Mouse (Mus musculus) kidney, postnatal 10 days (tissue): ENCODE results near the gene Vmn1r88.

Experiments used
- DNase-seq: peaks from one replicate; pipeline ENCODE4 v3.0.0; 2021; ENCODE audit warnings: mixed read lengths

Vmn1r88 gene

DNA sequence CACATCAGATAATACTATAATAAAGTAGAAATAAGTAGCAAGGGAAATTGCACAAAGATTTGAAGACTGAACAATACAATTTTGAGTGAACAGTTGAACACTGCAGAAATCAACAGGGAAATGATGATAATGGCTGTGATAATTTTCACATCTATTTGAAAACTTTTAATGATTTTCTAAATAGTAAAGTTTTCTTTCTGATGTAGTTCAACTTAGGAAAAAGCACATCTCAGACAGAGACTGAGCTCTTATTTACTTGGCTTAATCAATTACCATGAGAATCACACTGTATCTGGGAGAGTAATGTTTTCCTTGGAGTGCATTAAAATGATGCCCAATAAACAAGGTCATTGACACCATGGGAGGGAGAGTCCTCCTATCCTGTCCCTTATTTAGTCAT is at the start of gene Vmn1r88:
Gene Vmn1r88, plus strand, starts transcription at position 301 of the 400 bp plus-strand sequence.
- DNase-seq: no peak

DNA sequence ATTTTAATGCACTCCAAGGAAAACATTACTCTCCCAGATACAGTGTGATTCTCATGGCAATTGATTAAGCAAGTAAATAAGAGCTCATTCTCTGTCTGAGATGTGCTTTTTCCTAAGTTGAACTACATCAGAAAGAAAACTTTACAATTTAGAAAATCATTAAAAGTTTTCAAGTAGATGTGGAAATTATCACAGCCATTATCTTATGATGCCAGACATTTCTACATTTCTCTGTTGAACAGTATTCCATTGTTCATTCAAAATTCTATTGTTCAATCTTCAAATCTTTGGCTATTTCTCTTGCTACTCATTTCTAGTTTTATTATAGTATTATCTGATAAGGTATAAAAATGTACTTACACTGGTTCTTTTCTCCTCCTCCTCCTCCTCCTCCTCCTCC is 39.6 kb upstream of the Vmn1r88 start, which contains the start of gene Vmn1r86:
Gene Vmn1r86, minus strand, starts transcription at position 101 of the 400 bp plus-strand sequence.
- DNase-seq: no peak

DNA sequence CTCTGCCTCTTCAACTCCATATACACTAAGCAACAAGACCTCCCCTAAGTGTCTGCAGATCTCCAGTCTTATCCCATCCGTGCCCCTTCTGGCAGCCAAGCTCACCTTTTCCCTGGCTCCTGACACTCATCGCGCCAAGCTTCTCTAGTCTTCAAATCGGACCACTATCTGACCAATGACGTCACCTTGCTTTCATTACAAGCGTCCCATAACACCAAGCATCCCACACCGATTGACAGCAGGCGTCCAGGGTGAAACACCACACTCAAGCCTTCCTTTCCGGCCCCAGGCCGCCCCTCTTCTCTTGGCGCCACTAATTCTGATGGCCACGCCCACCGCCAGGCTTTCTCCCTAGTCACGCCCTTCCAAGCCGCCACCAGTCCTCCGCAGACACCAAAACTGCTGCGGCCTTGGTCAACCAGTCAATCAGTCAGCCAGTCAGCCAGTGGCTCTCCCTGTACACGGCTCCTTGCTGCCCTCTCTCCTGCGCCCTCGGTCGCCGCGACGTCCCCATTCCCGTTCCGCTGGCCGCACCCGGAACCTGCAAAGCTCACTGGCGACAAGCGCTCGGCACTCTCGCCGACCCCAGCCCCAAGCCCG is 35.7 kb upstream of the Vmn1r88 start:
- DNase-seq: peak; percentile 10

DNA sequence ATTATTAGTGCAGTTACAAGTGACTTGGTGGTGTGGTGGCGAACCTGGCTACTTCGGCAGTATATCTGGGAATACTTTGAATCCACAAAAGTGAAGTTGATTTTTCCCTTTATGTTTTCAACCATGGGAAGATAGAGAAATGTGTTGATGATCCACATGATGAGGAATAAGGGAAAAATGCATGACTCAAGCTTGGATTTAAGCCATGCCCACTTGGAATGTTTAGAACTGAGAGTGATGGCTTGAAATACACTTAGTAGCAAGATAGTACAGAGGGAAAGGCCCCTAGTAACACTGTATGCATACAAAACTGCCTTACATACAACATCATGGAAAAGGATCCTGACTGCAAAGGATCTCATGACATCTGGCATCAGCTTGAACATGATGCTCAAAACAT is 27.5 kb upstream of the Vmn1r88 start:
- no peak for DNase-seq

DNA sequence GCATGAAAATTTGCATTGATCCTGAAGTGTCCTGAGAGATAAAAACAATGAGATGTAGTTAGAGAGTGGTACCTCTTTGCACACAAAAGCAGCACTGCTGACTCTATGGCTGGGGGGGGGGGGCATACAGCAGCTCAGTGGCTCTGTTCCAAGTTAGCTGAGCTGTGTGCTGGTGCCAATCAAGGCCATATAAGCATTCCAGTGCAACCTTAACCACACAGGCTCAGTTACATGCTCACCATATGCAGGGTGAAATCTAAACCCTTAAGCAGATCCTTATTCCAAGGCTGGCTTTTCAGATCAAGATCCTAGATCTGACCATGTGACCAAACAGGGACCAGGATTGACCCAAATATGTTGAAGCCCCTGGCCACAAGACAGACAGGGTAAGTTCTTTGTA is 22.0 kb upstream of the Vmn1r88 start:
- no peak for DNase-seq

DNA sequence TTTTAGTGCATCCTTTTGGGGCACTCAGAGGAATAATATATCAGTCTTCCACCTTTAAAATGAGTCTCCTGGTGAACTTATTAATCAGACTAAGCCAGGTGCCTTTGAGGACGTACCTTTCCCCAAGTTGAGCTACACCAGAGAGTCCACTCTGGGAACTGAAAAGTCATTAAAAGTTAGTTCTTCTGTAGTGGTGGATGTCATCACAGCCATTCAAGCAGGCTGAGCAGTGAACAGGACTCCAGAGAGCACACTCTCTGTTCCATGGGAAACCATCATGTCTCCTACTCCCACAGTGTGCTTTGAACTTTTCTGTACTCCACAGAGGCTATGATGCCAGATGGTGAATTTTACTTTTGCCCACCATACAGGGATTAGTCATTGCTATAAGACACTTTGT is 19.3 kb upstream of the Vmn1r88 start, which contains the start of gene Vmn1r87:
Gene Vmn1r87, minus strand, starts transcription at position 101 of the 400 bp plus-strand sequence.
- no peak for DNase-seq

DNA sequence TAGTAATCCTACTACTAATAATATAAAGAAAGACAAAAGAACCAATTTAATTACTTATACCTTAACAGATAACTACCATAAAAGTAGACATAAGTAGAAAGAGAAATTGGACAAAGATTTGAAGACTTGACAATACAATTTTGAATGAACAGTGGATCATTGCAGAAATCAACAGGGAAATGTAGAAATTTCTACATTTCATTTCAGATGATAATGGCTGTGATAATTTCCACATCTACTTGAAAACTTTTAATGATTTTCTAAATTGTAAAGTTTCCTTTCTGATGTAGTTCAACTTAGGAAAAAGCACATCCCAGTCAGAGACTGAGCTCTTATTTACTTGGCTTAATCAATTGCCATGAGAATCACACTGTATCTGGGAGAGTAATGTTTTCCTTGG is 53.4 kb downstream of the Vmn1r88 start, which contains the start of gene Vmn1r89:
Gene Vmn1r89, plus strand, starts transcription at position 301 of the 400 bp plus-strand sequence.
- no peak for DNase-seq
